Mouse (Mus musculus) cerebellum, adult 2 months (tissue): ENCODE data around the gene Sertad3. TPM values are rescaled to one million over a fixed set of nuclear protein-coding genes. Genes with fewer than 3 reads are reported as not detected.
"Not testable (repeated sequence)": the region's sequence is repeated elsewhere in the genome, so short reads cannot be mapped to it uniquely, and the experiment has no call there.

Experiments used
- DNase-seq, 2 experiments: peaks; one replicate each; pipeline ENCODE4 v3.0.0; 2021
- H3K27ac ChIP-seq: fragments of 200-500 bp; 2 replicates; pipeline ENCODE4 v1.5.1; 2012; ENCODE audit warnings: low read length, control low read depth, inconsistent platforms; ENCODE audit not compliant: insufficient read depth
- H3K27me3 ChIP-seq: fragments of 200-500 bp; 2 replicates; pipeline ENCODE4 v1.6.1; 2012; ENCODE audit warnings: inconsistent platforms, mild to moderate bottlenecking, low read length, moderate library complexity; ENCODE audit not compliant: control insufficient read depth, insufficient read depth
- H3K4me1 ChIP-seq: fragments of 200-500 bp; 2 replicates; pipeline ENCODE4 v1.6.1; 2011; ENCODE audit warnings: low read length; ENCODE audit not compliant: control insufficient read depth, insufficient read depth
- H3K4me3 ChIP-seq: fragments of 200-500 bp; replicated peaks from 2 replicates; pipeline ENCODE3; 2011; ENCODE audit warnings: mild to moderate bottlenecking, low read depth, low read length, control low read depth; ENCODE audit not compliant: insufficient read depth
- CTCF ChIP-seq: fragments of 200-500 bp; IDR thresholded peaks from 2 replicates; pipeline ENCODE4 v1.5.1; 2011; ENCODE audit warnings: low read depth, mild to moderate bottlenecking, control low read depth, low read length, moderate library complexity, borderline replicate concordance; ENCODE audit not compliant: insufficient read depth
- POLR2A ChIP-seq: fragments of 200-500 bp; IDR thresholded peaks from 2 replicates; pipeline ENCODE4 v1.6.1; 2011; ENCODE audit warnings: low read length, control low read depth, borderline replicate concordance; ENCODE audit not compliant: insufficient read depth
- WGBS: fragments of 180-500 bp; shearing (Covaris S2); methylation state at CpG from one replicate; pipeline ENCODE4 v1.1.7; 2018; 5-methylcytosine and 5-hydroxymethylcytosine counted together
- polyA plus RNA-seq: library from polyadenylated mRNA; depleted of rRNA; stranded (reverse); fragments of >200 nt; gene quantifications from 2 replicates; pipeline ENCODE4 v1.2.3, GENCODE M21; 2012

The Sertad3 gene
- polyA plus RNA-seq, 1 experiment: 8.9 TPM

- H3K27ac ChIP-seq: peak overlapping the region; percentile 82
- peaks cover 26% of the 10 kb centered on the region for H3K4me1 ChIP-seq
- WGBS: 2% methylated on average over 13 of the region's 13 CpGs
- H3K27me3 ChIP-seq: no peaks in the 10 kb centered on the region
- DNase-seq: peak; percentile 63 to 70
- TF ChIP-seq POLR2A: no peak
- TF ChIP-seq CTCF: no peak
- peak overlapping the region; percentile 92 for H3K4me3 ChIP-seq
Observed at GRCm38 (mm10) chr7:27487740-27488268, 14.2 kb downstream of the Sertad3 start.

- Histone ChIP-seq H3K4me1 (peaks cover 26% of the 10 kb centered on the region), H3K27ac (peak overlapping the region; percentile 91; the same call in 1 of the 2 replicates), H3K4me3 (no peak overlapping the region), H3K27me3 (no peaks in the 10 kb centered on the region)
- TF ChIP-seq POLR2A (no peak), CTCF (no peak)
- WGBS: 79% methylated on average over 25 of the region's 25 CpGs
- DNase-seq: peak; percentile 38 to 40
Observed at GRCm38 (mm10) chr7:27489270-27489869, 15.8 kb downstream of the Sertad3 start.

- no peak for DNase-seq
- no peaks in the 10 kb centered on the region for H3K27me3 ChIP-seq
- peak overlapping the region; percentile 67 for H3K4me3 ChIP-seq
- peak overlapping the region; percentile 91 for H3K27ac ChIP-seq
- TF ChIP-seq CTCF: no peak
- TF ChIP-seq POLR2A: no peak
- 19% methylated on average over 4 of the region's 4 CpGs for WGBS
- peaks cover 26% of the 10 kb centered on the region for H3K4me1 ChIP-seq
Observed at GRCm38 (mm10) chr7:27490227-27490542, 16.6 kb downstream of the Sertad3 start.

GRCm38 (mm10) chr7:27490543-27491329, 17.2 kb downstream of the Sertad3 start:
- peak; percentile 91 to 94 for DNase-seq

GRCm38 (mm10) chr7:27491856-27492255, 18.3 kb downstream of the Sertad3 start:
- 68% methylated on average over 7 of the region's 7 CpGs for WGBS
- H3K4me3 ChIP-seq: no peak overlapping the region
- H3K4me1 ChIP-seq: peaks cover 26% of the 10 kb centered on the region
- H3K27me3 ChIP-seq: no peaks in the 10 kb centered on the region
- no peak overlapping the region for H3K27ac ChIP-seq
- DNase-seq: no peak
- TF ChIP-seq CTCF (no peak), POLR2A (no peak)

More at GRCm38 (mm10) chr7:27490543-27491329, 17.2 kb downstream of the Sertad3 start:
- H3K4me1 ChIP-seq: peaks cover 26% of the 10 kb centered on the region
- H3K27me3 ChIP-seq: no peaks in the 10 kb centered on the region
- peak overlapping the region; percentile 67 for H3K4me3 ChIP-seq
- TF ChIP-seq POLR2A (no peak; the same call in 1 of the 2 replicates), CTCF (peak; percentile 69; the same call in 1 of the 2 replicates)
- H3K27ac ChIP-seq: peak overlapping the region; percentile 91
- WGBS: under 1% methylated on average over 32 of the region's 33 CpGs

GRCm38 (mm10) chr7:27493022-27493421, 19.5 kb downstream of the Sertad3 start:
- Histone ChIP-seq H3K27me3 (no peaks in the 10 kb centered on the region), H3K4me3 (no peak overlapping the region), H3K27ac (no peak overlapping the region), H3K4me1 (peaks cover 23% of the 10 kb centered on the region)
- TF ChIP-seq POLR2A (no peak), CTCF (no peak)
- no peak for DNase-seq
- 70% methylated on average over 3 of the region's 3 CpGs for WGBS

GRCm38 (mm10) chr7:27493450-27493849, 19.9 kb downstream of the Sertad3 start:
- DNase-seq: no peak
- 92% methylated on average over 5 of the region's 5 CpGs for WGBS
- TF ChIP-seq CTCF (no peak), POLR2A (no peak)

GRCm38 (mm10) chr7:27494659-27495367, 21.2 kb downstream of the Sertad3 start:
- not testable (repeated sequence) for H3K4me3 ChIP-seq, H3K27me3 ChIP-seq, H3K4me1 ChIP-seq, DNase-seq, H3K27ac ChIP-seq
- WGBS: 85% methylated on average over 9 of the region's 9 CpGs

More at GRCm38 (mm10) chr7:27493450-27493849, 19.9 kb downstream of the Sertad3 start:
- Histone ChIP-seq H3K27me3 (no peaks in the 10 kb centered on the region), H3K27ac (no peak overlapping the region), H3K4me3 (no peak overlapping the region), H3K4me1 (peaks cover 20% of the 10 kb centered on the region)
